Mouse (Mus musculus) cerebellum, adult 11-12 months (tissue): ENCODE measurements around the gene Ext2.

Source experiments
- DNase-seq: peaks from one replicate; pipeline ENCODE4 v3.0.0; 2022

The Ext2 gene

GRCm38 (mm10) chr2:93805523-93805922 is 16.8 kb downstream of the Ext2 start:
- DNase-seq: no peak

- DNase-seq: no peak
Measured at GRCm38 (mm10) chr2:93805066-93805465, 17.3 kb downstream of the Ext2 start.

- DNase-seq: no peak
Measured at GRCm38 (mm10) chr2:93802947-93803346, 19.4 kb downstream of the Ext2 start.

- no peak for DNase-seq
Measured at GRCm38 (mm10) chr2:93801097-93801496, 21.3 kb downstream of the Ext2 start.

- no peak for DNase-seq
Measured at GRCm38 (mm10) chr2:93797162-93797795, 25.1 kb downstream of the Ext2 start.

- no peak for DNase-seq
Measured at GRCm38 (mm10) chr2:93794375-93794774, 28.0 kb downstream of the Ext2 start.

GRCm38 (mm10) chr2:93791516-93792499 is 30.6 kb downstream of the Ext2 start:
- peak; percentile 96 for DNase-seq

- DNase-seq: peak; percentile 78
Measured at GRCm38 (mm10) chr2:93790798-93791345, 31.5 kb downstream of the Ext2 start.

GRCm38 (mm10) chr2:93788557-93788956 is 33.8 kb downstream of the Ext2 start:
- DNase-seq: no peak

- peak; percentile 88 for DNase-seq
Measured at GRCm38 (mm10) chr2:93786175-93786574, 36.2 kb downstream of the Ext2 start.

- no peak for DNase-seq
Measured at GRCm38 (mm10) chr2:93785432-93785798, 37.0 kb downstream of the Ext2 start.

- peak; percentile 77 for DNase-seq
Measured at GRCm38 (mm10) chr2:93784721-93785431, 37.5 kb downstream of the Ext2 start.

GRCm38 (mm10) chr2:93783926-93784539 is 38.3 kb downstream of the Ext2 start:
- DNase-seq: peak; percentile 60

GRCm38 (mm10) chr2:93782682-93783081 is 39.7 kb downstream of the Ext2 start:
- DNase-seq: no peak

GRCm38 (mm10) chr2:93782156-93782555 is 40.2 kb downstream of the Ext2 start:
- DNase-seq: no peak

GRCm38 (mm10) chr2:93780528-93780927 is 41.8 kb downstream of the Ext2 start:
- no peak for DNase-seq

GRCm38 (mm10) chr2:93779897-93780208 is 42.5 kb downstream of the Ext2 start:
- DNase-seq: no peak

- DNase-seq: no peak
Measured at GRCm38 (mm10) chr2:93779081-93779896, 43.1 kb downstream of the Ext2 start.

GRCm38 (mm10) chr2:93778616-93779015 is 43.8 kb downstream of the Ext2 start:
- DNase-seq: no peak

GRCm38 (mm10) chr2:93777056-93777430 is 45.3 kb downstream of the Ext2 start:
- DNase-seq: no peak

GRCm38 (mm10) chr2:93776267-93777055 is 45.9 kb downstream of the Ext2 start:
- no peak for DNase-seq
